Mouse (Mus musculus) small intestine, adult 2 months (tissue): Measurements from ENCODE around the gene Tnfrsf13b. TPM values are rescaled to one million over a fixed set of nuclear protein-coding genes. Genes with fewer than 3 reads are reported as not detected.

Experiments used
- H3K27ac ChIP-seq: fragments of 200-500 bp; 2 replicates; pipeline ENCODE4 v1.5.1; 2012; ENCODE audit warnings: low read depth, low read length, control low read depth, inconsistent platforms; ENCODE audit not compliant: insufficient read depth
- H3K27me3 ChIP-seq: fragments of 200-500 bp; 2 replicates; pipeline ENCODE4 v1.6.1; 2012; ENCODE audit warnings: mild to moderate bottlenecking, moderate library complexity, low read length, inconsistent platforms; ENCODE audit not compliant: control insufficient read depth, insufficient read depth
- H3K36me3 ChIP-seq: fragments of 200-500 bp; 2 replicates; pipeline ENCODE4 v1.6.1; 2012; ENCODE audit warnings: mild to moderate bottlenecking, low read length, control low read depth, inconsistent platforms; ENCODE audit not compliant: control insufficient read depth, insufficient read depth
- H3K4me1 ChIP-seq: fragments of 200-500 bp; 2 replicates; pipeline ENCODE4 v1.6.1; 2012; ENCODE audit warnings: low read length, inconsistent platforms, mixed read lengths; ENCODE audit not compliant: control insufficient read depth, insufficient read depth, insufficient read length
- H3K4me3 ChIP-seq: fragments of 200-500 bp; 2 replicates; pipeline ENCODE4 v1.5.1; 2012; ENCODE audit warnings: low read depth, mild to moderate bottlenecking, control low read depth, inconsistent platforms, low read length, moderate library complexity
- CTCF ChIP-seq: fragments of 200-500 bp; IDR thresholded peaks from 2 replicates; pipeline ENCODE4 v1.5.1; 2012; ENCODE audit warnings: low read depth, mild to moderate bottlenecking, control low read depth, inconsistent platforms, low read length, moderate library complexity, mixed read lengths; ENCODE audit not compliant: insufficient replicate concordance, insufficient read length; ENCODE audit errors: extremely low read depth
- POLR2A ChIP-seq: fragments of 200-500 bp; IDR thresholded peaks from 2 replicates; pipeline ENCODE4 v1.6.1; 2012; ENCODE audit warnings: low read depth, mild to moderate bottlenecking, control low read depth, inconsistent platforms, low read length, moderate library complexity
- WGBS: fragments of 180-500 bp; shearing (Covaris S2); methylation state at CpG from one replicate; pipeline ENCODE4 v1.1.7; 2018; 5-methylcytosine and 5-hydroxymethylcytosine counted together
- polyA plus RNA-seq: library from polyadenylated mRNA; depleted of rRNA; stranded (reverse); fragments of >200 nt; gene quantifications from 2 replicates; pipeline ENCODE4 v1.2.3, GENCODE M21; 2012; rRNA removed

Tnfrsf13b gene
- polyA plus RNA-seq, 1 experiment: 30.8 TPM

DNA sequence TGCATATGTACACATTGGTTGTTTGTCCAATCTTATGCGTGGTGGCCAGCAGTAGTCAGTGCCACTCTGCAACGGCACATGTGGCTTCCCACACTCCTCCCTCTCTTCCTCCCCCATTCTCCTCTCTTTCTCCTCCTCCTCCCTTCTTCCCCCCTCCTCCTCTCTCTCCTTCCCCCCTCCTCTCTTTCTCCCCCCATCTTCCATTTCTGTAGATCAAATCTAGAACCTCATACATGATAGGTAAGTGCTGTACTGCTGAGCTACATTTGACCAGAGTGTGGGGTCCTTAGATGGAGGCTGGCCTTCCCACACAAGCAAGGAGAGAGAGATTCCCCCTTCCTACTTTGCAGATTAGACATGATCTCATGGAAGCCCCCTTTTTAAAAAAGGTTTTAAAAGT lies 66.2 kb downstream of the Tnfrsf13b start:
- Histone ChIP-seq H3K27ac (no peak overlapping the region), H3K27me3 (no peaks in the 10 kb centered on the region), H3K4me3 (no peak overlapping the region), H3K36me3 (no peaks in the 10 kb centered on the region), H3K4me1 (no peaks in the 10 kb centered on the region)
- 89% methylated on average over 2 of the region's 2 CpGs for WGBS
- no peak for TF ChIP-seq CTCF
- TF ChIP-seq POLR2A: no peak

DNA sequence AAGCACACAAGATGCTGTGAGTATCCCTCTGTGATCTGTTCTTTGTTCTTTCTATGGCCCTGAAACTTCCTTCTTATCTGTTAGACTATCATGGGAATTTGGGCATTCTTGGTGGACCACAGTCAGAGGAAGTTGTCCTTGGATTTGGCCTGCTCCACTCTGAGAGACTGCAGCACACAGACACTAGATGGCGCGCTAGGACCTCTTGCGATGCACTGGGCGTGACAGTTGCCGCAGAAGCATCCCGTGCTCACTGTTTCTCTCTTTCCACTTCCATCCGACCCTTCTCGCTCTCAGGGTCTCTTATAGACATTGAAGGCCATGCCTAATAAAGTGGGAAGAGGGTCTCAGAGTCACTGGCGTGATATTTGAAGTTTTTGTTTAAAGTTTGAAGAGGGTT lies 66.8 kb downstream of the Tnfrsf13b start:
- Histone ChIP-seq H3K27ac (no peak overlapping the region), H3K4me1 (no peaks in the 10 kb centered on the region), H3K4me3 (no peak overlapping the region), H3K27me3 (no peaks in the 10 kb centered on the region), H3K36me3 (no peaks in the 10 kb centered on the region)
- WGBS: 3% methylated on average over 9 of the region's 9 CpGs
- no peak for TF ChIP-seq POLR2A
- peak; percentile 98 for TF ChIP-seq CTCF

DNA sequence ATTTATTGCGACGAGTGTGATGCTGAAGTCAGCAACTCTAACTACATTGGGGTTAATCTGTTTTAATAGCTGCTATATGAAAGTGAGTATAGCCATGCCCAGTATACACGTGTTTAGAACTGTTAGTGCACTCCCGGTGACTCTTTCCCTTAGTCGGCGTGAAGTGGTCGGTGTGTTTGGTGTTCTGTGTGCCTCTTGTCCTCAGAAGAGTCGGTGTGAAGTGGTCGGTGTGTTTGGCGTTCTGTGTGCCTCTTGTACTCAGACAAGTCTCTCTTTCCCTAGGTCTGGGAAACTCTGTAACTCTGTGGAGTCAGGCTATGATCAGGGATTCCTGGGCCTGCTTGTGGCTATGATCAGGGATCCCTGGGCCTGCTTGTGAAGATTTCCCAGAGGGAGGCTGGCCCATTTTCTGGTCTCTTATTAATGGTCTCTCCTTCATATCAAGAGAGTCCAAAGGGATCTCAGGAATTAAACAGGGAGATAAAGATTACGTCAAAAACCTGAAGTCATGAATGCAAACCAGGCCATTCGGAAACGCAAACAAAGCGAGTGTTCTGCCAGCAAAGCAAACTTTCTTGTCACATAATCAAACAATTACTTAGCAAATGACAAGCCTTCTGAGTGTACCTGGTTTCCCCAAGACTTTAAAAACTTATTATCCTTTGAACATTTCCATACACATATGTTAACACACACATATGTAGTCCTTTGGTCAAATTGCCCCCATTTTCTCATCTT lies 70.2 kb downstream of the Tnfrsf13b start:
- Histone ChIP-seq H3K36me3 (no peaks in the 10 kb centered on the region), H3K27me3 (no peaks in the 10 kb centered on the region), H3K4me3 (no peak overlapping the region), H3K4me1 (peaks cover 6% of the 10 kb centered on the region; the same call in 1 of the 2 replicates), H3K27ac (no peak overlapping the region)
- 67% methylated on average over 14 of the region's 14 CpGs for WGBS
- TF ChIP-seq POLR2A (no peak), CTCF (no peak)

DNA sequence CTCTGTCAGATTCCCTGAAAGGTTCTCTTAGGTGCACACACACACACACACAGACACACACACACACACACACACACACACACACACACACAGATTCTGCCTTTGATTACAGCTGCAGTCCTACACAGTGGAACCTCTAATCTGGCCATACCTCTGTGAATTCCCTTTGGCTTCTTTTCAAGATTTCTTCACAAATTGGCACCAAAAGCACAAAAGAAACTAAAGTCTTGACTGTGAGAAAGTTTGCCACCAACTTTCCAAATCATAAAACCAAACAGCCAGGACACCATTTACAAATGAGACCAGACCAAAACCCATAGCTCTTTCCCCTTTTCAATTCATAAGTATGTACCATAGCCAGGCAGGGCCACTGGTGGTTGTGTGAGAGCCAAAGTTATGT lies 71.4 kb downstream of the Tnfrsf13b start:
- no peak for TF ChIP-seq CTCF
- no peak for TF ChIP-seq POLR2A
- H3K27me3 ChIP-seq: no peaks in the 10 kb centered on the region
- H3K36me3 ChIP-seq: no peaks in the 10 kb centered on the region
- no peak overlapping the region for H3K4me3 ChIP-seq
- peaks cover 6% of the 10 kb centered on the region; the same call in 1 of the 2 replicates for H3K4me1 ChIP-seq
- H3K27ac ChIP-seq: no peak overlapping the region

Other genes starting within 250 kb of the Tnfrsf13b start
- 35.6 and 55.5 TPM in 2 replicates for gene Tmem11, start 247.5 kb upstream of the Tnfrsf13b start, polyA plus RNA-seq
- 7.1 and 13.2 TPM in 2 replicates for gene Natd1, start 212.0 kb upstream of the Tnfrsf13b start, polyA plus RNA-seq
- 71.6 and 98.9 TPM in 2 replicates for gene Map2k3, start 194.7 kb upstream of the Tnfrsf13b start, polyA plus RNA-seq
- 0.81 and 1.0 TPM in 2 replicates for gene Kcnj12, start 104.2 kb upstream of the Tnfrsf13b start, polyA plus RNA-seq
- gene Usp22, start 48.3 kb downstream of the Tnfrsf13b start, polyA plus RNA-seq: 14.5 and 25.1 TPM in 2 replicates
- 0.16 and 3.7 TPM in 2 replicates for gene Aldh3a1, start 80.8 kb downstream of the Tnfrsf13b start, polyA plus RNA-seq
- 68.2 and 166 TPM in 2 replicates for gene Aldh3a2, start 140.7 kb downstream of the Tnfrsf13b start, polyA plus RNA-seq
- 0.06 TPM in 1 of 2 replicates, not detected in the other for gene Slc47a2, start 216.1 kb downstream of the Tnfrsf13b start, polyA plus RNA-seq